Mouse (Mus musculus): ENCODE measurements around the gene Washc3. TPM values are rescaled to one million over a fixed set of nuclear protein-coding genes. Genes with fewer than 3 reads are reported as not detected.

Gene Washc3
- polyA plus RNA-seq (2012; rRNA removed): 6.0 and 6.9 TPM in 2 replicates

GRCm38 (mm10) chr10:88200951-88201638 is at the start of gene Washc3:
Gene Washc3, plus strand, starts transcription at chr10:88201093.
- under 1% methylated on average over 23 of the region's 23 CpGs for WGBS

DNA sequence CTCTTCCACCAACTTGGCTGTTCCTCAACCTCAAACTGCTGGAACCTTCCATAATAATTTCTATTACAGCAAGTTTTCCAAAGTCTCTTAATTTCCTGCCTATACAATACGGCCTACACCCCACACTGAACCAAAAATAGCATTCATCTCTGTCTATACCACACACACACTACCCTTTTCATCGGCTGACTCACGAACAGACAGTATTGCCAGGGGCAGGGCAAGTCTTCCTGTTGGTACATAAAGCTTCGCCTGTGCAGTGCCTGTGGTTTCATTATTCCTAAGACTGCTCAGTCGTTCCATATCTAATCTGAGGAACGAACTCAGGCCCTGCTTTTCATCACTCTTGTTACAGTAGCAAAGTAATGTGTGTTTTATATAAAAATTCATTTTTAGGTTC is 49.2 kb upstream of the Washc3 start:
- no peak for TF ChIP-seq CTCF (IDR thresholded peaks at IDR 0.05; ENCODE audit: extremely low read depth, insufficient read depth, insufficient read length, insufficient replicate concordance)
- DNase-seq (ENCODE audit: low read depth in 1 of 2, low spot score in 2 of 2): no peak
- no peak overlapping the region for H3K4me3 ChIP-seq (ENCODE audit: extremely low read depth, insufficient read depth, insufficient read length)
- H3K27ac ChIP-seq (ENCODE audit: insufficient read depth, low read length): no peak overlapping the region
- no peaks in the 10 kb centered on the region for H3K4me1 ChIP-seq (ENCODE audit: control insufficient read depth, insufficient read depth, insufficient read length)
- H3K36me3 ChIP-seq (ENCODE audit: control insufficient read depth, insufficient read depth, low read length): peaks cover 3% of the 10 kb centered on the region; the same call in 1 of the 2 replicates
- H3K27me3 ChIP-seq (ENCODE audit: control insufficient read depth, insufficient read depth, low read length): no peaks in the 10 kb centered on the region
- 87% methylated on average over 6 of the region's 6 CpGs for WGBS

More at GRCm38 (mm10) chr10:88200951-88201638, at the start of gene Washc3:
- H3K4me3 ChIP-seq (ENCODE audit: extremely low read depth, insufficient read depth, insufficient read length): peak within 1 kb of the TSS; percentile 98
- peak; percentile 60 to 85 for DNase-seq (ENCODE audit: low read depth in 1 of 2, low spot score in 2 of 2)
- peaks cover 2% of the 10 kb centered on the region; the same call in 1 of the 2 replicates for H3K36me3 ChIP-seq (ENCODE audit: control insufficient read depth, insufficient read depth, low read length)
- no peaks in the 10 kb centered on the region; the same call in 1 of the 2 replicates for H3K4me1 ChIP-seq (ENCODE audit: control insufficient read depth, insufficient read depth, insufficient read length)
- H3K27me3 ChIP-seq (ENCODE audit: control insufficient read depth, insufficient read depth, low read length): no peaks in the 10 kb centered on the region
- peak within 1 kb of the TSS; percentile 82 for H3K27ac ChIP-seq (ENCODE audit: insufficient read depth, low read length)
- TF ChIP-seq CTCF (IDR thresholded peaks at IDR 0.05; ENCODE audit: extremely low read depth, insufficient read depth, insufficient read length, insufficient replicate concordance) (no peak), POLR2A (IDR thresholded peaks at IDR 0.05; ENCODE audit: low read depth, low read length) (peak; percentile 69; the same call in 1 of the 2 replicates)

- WGBS: 97% methylated on average over 2 of the region's 2 CpGs
- peaks cover 2% of the 10 kb centered on the region; the same call in 1 of the 2 replicates for H3K36me3 ChIP-seq (ENCODE audit: control insufficient read depth, insufficient read depth, low read length)
- TF ChIP-seq POLR2A (IDR thresholded peaks at IDR 0.05; ENCODE audit: low read depth, low read length) (no peak), CTCF (IDR thresholded peaks at IDR 0.05; ENCODE audit: extremely low read depth, insufficient read depth, insufficient read length, insufficient replicate concordance) (no peak)
These were observed 38.8 kb upstream of the Washc3 start for GRCm38 (mm10) chr10:88162096-88162495.

GRCm38 (mm10) chr10:88162676-88163075 is 38.2 kb upstream of the Washc3 start:
- Histone ChIP-seq H3K4me3 (ENCODE audit: extremely low read depth, insufficient read depth, insufficient read length) (no peak overlapping the region), H3K36me3 (ENCODE audit: control insufficient read depth, insufficient read depth, low read length) (peaks cover 2% of the 10 kb centered on the region; the same call in 1 of the 2 replicates), H3K27ac (ENCODE audit: insufficient read depth, low read length) (no peak overlapping the region), H3K4me1 (ENCODE audit: control insufficient read depth, insufficient read depth, insufficient read length) (no peaks in the 10 kb centered on the region), H3K27me3 (ENCODE audit: control insufficient read depth, insufficient read depth, low read length) (no peaks in the 10 kb centered on the region)
- 98% methylated on average over 5 of the region's 5 CpGs for WGBS
- TF ChIP-seq POLR2A (IDR thresholded peaks at IDR 0.05; ENCODE audit: low read depth, low read length): no peak
- no peak for DNase-seq (ENCODE audit: low read depth in 1 of 2, low spot score in 2 of 2)

More at GRCm38 (mm10) chr10:88162096-88162495, 38.8 kb upstream of the Washc3 start:
- DNase-seq (ENCODE audit: low read depth in 1 of 2, low spot score in 2 of 2): no peak
- H3K4me1 ChIP-seq (ENCODE audit: control insufficient read depth, insufficient read depth, insufficient read length): no peaks in the 10 kb centered on the region
- no peak overlapping the region for H3K27ac ChIP-seq (ENCODE audit: insufficient read depth, low read length)
- H3K27me3 ChIP-seq (ENCODE audit: control insufficient read depth, insufficient read depth, low read length): no peaks in the 10 kb centered on the region
- no peak overlapping the region for H3K4me3 ChIP-seq (ENCODE audit: extremely low read depth, insufficient read depth, insufficient read length)

GRCm38 (mm10) chr10:88166158-88166557 is 34.7 kb upstream of the Washc3 start:
- Histone ChIP-seq H3K4me3 (ENCODE audit: extremely low read depth, insufficient read depth, insufficient read length) (no peak overlapping the region), H3K27me3 (ENCODE audit: control insufficient read depth, insufficient read depth, low read length) (no peaks in the 10 kb centered on the region), H3K27ac (ENCODE audit: insufficient read depth, low read length) (no peak overlapping the region), H3K4me1 (ENCODE audit: control insufficient read depth, insufficient read depth, insufficient read length) (no peaks in the 10 kb centered on the region), H3K36me3 (ENCODE audit: control insufficient read depth, insufficient read depth, low read length) (peaks cover 2% of the 10 kb centered on the region; the same call in 1 of the 2 replicates)
- no peak for DNase-seq (ENCODE audit: low read depth in 1 of 2, low spot score in 2 of 2)
- TF ChIP-seq CTCF (IDR thresholded peaks at IDR 0.05; ENCODE audit: extremely low read depth, insufficient read depth, insufficient read length, insufficient replicate concordance) (no peak), POLR2A (IDR thresholded peaks at IDR 0.05; ENCODE audit: low read depth, low read length) (no peak)
- 99% methylated on average over 3 of the region's 3 CpGs for WGBS

DNA sequence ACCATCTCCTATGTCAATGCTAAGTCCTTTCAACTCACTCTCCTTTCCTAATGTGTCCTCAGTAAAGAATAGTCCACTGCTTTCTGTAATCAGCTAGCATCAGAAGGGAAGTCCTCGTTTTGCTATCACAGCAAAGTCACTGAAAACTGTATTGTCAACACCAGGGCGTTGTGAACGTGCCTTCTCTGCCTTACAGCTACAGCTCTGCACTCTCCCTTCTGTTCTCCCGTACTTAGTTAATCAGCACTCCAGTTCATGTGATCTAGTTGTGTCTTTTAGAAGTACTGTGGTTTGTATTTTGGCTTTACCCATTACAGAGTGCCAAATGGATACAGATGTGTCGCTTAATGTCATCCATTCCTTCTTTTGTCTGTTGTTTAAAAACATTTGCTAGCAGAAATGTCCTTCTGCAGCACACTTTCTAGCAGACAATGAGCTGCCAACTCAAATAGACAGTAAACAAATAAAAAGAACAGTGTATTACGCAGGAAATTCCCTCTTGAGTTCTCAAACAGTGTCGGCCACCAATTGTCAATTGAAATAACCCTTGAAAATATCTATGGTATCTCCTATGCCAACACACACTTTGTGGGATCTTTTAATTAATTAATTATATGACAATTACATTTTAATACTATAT is 33.3 kb upstream of the Washc3 start:
- Histone ChIP-seq H3K36me3 (ENCODE audit: control insufficient read depth, insufficient read depth, low read length) (peaks cover 3% of the 10 kb centered on the region), H3K27me3 (ENCODE audit: control insufficient read depth, insufficient read depth, low read length) (no peaks in the 10 kb centered on the region), H3K4me3 (ENCODE audit: extremely low read depth, insufficient read depth, insufficient read length) (no peak overlapping the region), H3K4me1 (ENCODE audit: control insufficient read depth, insufficient read depth, insufficient read length) (no peaks in the 10 kb centered on the region), H3K27ac (ENCODE audit: insufficient read depth, low read length) (no peak overlapping the region)
- no peak for TF ChIP-seq POLR2A (IDR thresholded peaks at IDR 0.05; ENCODE audit: low read depth, low read length)
- no peak for TF ChIP-seq CTCF (IDR thresholded peaks at IDR 0.05; ENCODE audit: extremely low read depth, insufficient read depth, insufficient read length, insufficient replicate concordance)
- 90% methylated on average over 7 of the region's 7 CpGs for WGBS
- DNase-seq (ENCODE audit: low read depth in 1 of 2, low spot score in 2 of 2): no peak

DNA sequence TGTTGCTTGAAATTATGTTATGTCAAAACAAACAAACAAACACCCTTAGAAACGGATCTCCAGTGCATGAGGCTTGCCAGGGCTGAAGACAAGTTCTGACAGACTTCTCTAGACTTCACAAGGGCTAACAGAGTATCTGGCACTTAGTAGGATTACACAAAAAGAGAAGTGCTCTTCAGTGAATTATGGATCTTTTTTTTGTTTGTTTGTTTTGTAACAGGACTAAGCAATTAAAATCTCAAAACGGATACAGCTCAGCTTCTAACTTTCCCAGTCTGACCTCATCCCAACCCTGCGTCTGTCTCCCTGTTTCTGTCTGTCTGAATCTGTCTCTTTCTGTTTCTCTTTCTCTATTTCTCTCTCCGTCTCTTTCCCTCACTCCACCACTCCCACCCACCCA is 352 bp upstream of the Washc3 start:
- peak overlapping the region; percentile 37; the same call in 1 of the 2 replicates for H3K4me3 ChIP-seq (ENCODE audit: extremely low read depth, insufficient read depth, insufficient read length)
- TF ChIP-seq POLR2A (IDR thresholded peaks at IDR 0.05; ENCODE audit: low read depth, low read length) (no peak), CTCF (IDR thresholded peaks at IDR 0.05; ENCODE audit: extremely low read depth, insufficient read depth, insufficient read length, insufficient replicate concordance) (no peak)
- no peak overlapping the region for H3K27ac ChIP-seq (ENCODE audit: insufficient read depth, low read length)
- H3K27me3 ChIP-seq (ENCODE audit: control insufficient read depth, insufficient read depth, low read length): no peaks in the 10 kb centered on the region
- peaks cover 2% of the 10 kb centered on the region; the same call in 1 of the 2 replicates for H3K36me3 ChIP-seq (ENCODE audit: control insufficient read depth, insufficient read depth, low read length)
- 15% methylated on average over 4 of the region's 4 CpGs for WGBS
- H3K4me1 ChIP-seq (ENCODE audit: control insufficient read depth, insufficient read depth, insufficient read length): no peaks in the 10 kb centered on the region; the same call in 1 of the 2 replicates
- no peak for DNase-seq (ENCODE audit: low read depth in 1 of 2, low spot score in 2 of 2)

Data from spleen, adult 2 months (tissue).